ENCODE assay signal across 10 mouse cellular contexts in the genomic region with DNA sequence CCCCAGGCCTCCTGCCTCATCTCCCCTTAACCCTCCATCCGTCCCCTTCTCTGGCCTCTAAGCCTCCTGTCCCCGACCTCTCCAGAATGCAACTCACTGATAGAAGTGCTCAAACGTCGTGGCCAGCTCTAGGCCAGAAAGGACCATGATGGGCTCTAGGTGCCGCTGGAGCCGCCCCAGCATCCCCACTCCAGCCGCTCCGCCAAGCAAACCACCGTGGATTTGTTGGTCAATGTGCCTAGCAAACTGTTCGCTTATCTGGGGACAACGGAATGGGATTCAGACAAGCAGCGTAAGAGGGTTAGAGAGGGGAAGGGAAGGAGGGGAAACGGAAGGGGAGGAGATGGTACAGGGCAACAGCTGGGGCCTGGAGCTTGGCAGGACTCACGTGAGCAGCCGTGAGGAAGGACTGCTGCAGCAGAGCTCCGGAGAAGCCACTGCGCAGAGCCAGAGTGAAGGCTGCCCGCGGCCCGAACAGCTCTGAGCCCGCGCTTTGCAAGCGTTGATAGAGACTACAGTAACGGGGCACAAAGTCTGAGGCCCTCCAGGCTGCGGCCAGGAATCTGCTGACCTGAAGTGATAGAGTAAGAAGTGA. TPM values are rescaled to one million over a fixed set of nuclear protein-coding genes. Genes with fewer than 3 reads are reported as not detected.
DNase-seq lines count a peak whose midpoint lies in the region; ATAC-seq and TF ChIP-seq lines count a peak whose summit lies in the region.
"Had no signal": no experiment of that assay in that cellular context is flagged by ENCODE, and none has a peak within 500 bp of the region (broad histone marks: within the 10 kb centered on the region; RNA-seq: fewer than 3 reads in every experiment).

No protein-coding gene starts in this region.

- H3K4me1 ChIP-seq in kidney, embryonic 14.5 days (ENCODE audit: control insufficient read depth, insufficient read depth, low read length), result no peaks in the 10 kb centered on the region
- no peaks in the 10 kb centered on the region for H3K4me1 ChIP-seq in hindbrain, postnatal 0 days (ENCODE audit: insufficient read depth, low read length)
- H3K4me1 ChIP-seq in midbrain, embryonic 13.5 days (replicated peaks), result no peaks in the 10 kb centered on the region; the same call in 1 of the 2 replicates

- no peak overlapping the region for H3K27ac ChIP-seq in kidney, embryonic 14.5 days (ENCODE audit: low read depth, low read length)
- no peak overlapping the region for H3K27ac ChIP-seq in hindbrain, postnatal 0 days
- H3K27ac ChIP-seq in midbrain, embryonic 13.5 days, result no peak overlapping the region

- no peaks in the 10 kb centered on the region for H3K36me3 ChIP-seq in kidney, embryonic 14.5 days (ENCODE audit: control insufficient read depth, insufficient read depth, low read length)
- peaks cover 12% of the 10 kb centered on the region for H3K36me3 ChIP-seq in hindbrain, postnatal 0 days (ENCODE audit: insufficient read depth, low read length)
- H3K36me3 ChIP-seq in midbrain, embryonic 13.5 days, result peaks cover 21% of the 10 kb centered on the region

- no peak for TF ChIP-seq CTCF in hindbrain, postnatal 0 days (IDR thresholded peaks at IDR 0.05; ENCODE audit: low read depth)

- WGBS in kidney, embryonic 14.5 days, result 47% methylated on average over 25 of the region's 25 CpGs
- 49% methylated on average over 25 of the region's 25 CpGs for WGBS in hindbrain, postnatal 0 days
- 53% methylated on average over 25 of the region's 25 CpGs for WGBS in midbrain, embryonic 13.5 days

- H3K9ac ChIP-seq in kidney, embryonic 14.5 days (ENCODE audit: low read depth, low read length), result peak overlapping the region; percentile 18; the same call in 1 of the 2 replicates
- no peak overlapping the region for H3K9ac ChIP-seq in hindbrain, postnatal 0 days (replicated peaks; ENCODE audit: low read length)
- H3K9ac ChIP-seq in midbrain, embryonic 13.5 days (replicated peaks), result peak overlapping the region; percentile 36; the same call in 1 of the 2 replicates

- peak overlapping the region; percentile 15 for H3K4me2 ChIP-seq in kidney, embryonic 14.5 days (replicated peaks; ENCODE audit: low read depth, low read length)
- 0 out of 2 replicates have a peak overlapping the region, but pooled peaks have one; percentile 8 for H3K4me2 ChIP-seq in hindbrain, postnatal 0 days (ENCODE audit: low read depth, low read length)
- peak overlapping the region; percentile 11; the same call in 1 of the 2 replicates for H3K4me2 ChIP-seq in midbrain, embryonic 13.5 days (replicated peaks)

- 0 out of 2 replicates have a peak, but pooled peaks cover 5% of the 10 kb centered on the region for H3K27me3 ChIP-seq in kidney, embryonic 14.5 days (ENCODE audit: control insufficient read depth, insufficient read depth, low read length)
- H3K27me3 ChIP-seq in hindbrain, postnatal 0 days (ENCODE audit: insufficient read depth, low read length), result no peaks in the 10 kb centered on the region
- peaks cover 38% of the 10 kb centered on the region for H3K27me3 ChIP-seq in midbrain, embryonic 13.5 days

- no peak overlapping the region for H3K4me3 ChIP-seq in kidney, embryonic 14.5 days (ENCODE audit: low read length)
- H3K4me3 ChIP-seq in hindbrain, postnatal 0 days (ENCODE audit: low read length), result no peak overlapping the region
- H3K4me3 ChIP-seq in midbrain, embryonic 13.5 days (replicated peaks), result no peak overlapping the region

- H3K9me3 ChIP-seq in kidney, embryonic 14.5 days (ENCODE audit: control insufficient read depth, low read length), result no peaks in the 10 kb centered on the region
- H3K9me3 ChIP-seq in hindbrain, postnatal 0 days (ENCODE audit: low read length), result no peaks in the 10 kb centered on the region
- no peaks in the 10 kb centered on the region for H3K9me3 ChIP-seq in midbrain, embryonic 13.5 days

- intact Hi-C loops in left cerebral cortex, postnatal 36 days (cut with DNase I), result no loop called here

- DNase-seq in kidney, postnatal 25 days, result no peak
- DNase-seq in hindbrain, postnatal 0 days (ENCODE audit: low spot score), result no peak
- DNase-seq in left cerebral cortex, adult 11 months (ENCODE audit: low spot score), result no peak
- DNase-seq in ovary, postnatal 36 days (ENCODE audit: low spot score), result no peak
- no peak for DNase-seq in left cerebral cortex, postnatal 36 days (ENCODE audit: low spot score in 2 of 2)
- DNase-seq: cerebellum, postnatal 14 days; left cerebral cortex, postnatal 4 days had no signal

- ATAC-seq in kidney, embryonic 14.5 days (ENCODE audit: low FRiP score, low TSS enrichment), result 0 out of 2 replicates have a peak, but pooled peaks have one; percentile 34
- peak; percentile 79 for ATAC-seq in common myeloid progenitor, adult 5-6 weeks (replicated peaks; ENCODE audit: low read depth, poor library complexity, severe bottlenecking)
- peak; percentile 36; the same call in 1 of the 2 replicates for ATAC-seq in hindbrain, postnatal 0 days
- ATAC-seq in midbrain, embryonic 13.5 days, result no peak

RNA-seq across cellular contexts. Expression of gene Dnph1, which starts 24.0 kb away (rescaled TPM):
- 67.9 and 71.2 TPM in 2 replicates for polyA plus RNA-seq in kidney, embryonic 14.5 days (2014; fragmentation: Nextera tagmentation; extraction: Ambion mirVana)
- 13.3 and 14.5 TPM in 2 replicates for total RNA-seq in common myeloid progenitor, adult 5-6 weeks (2017)
- total RNA-seq in hindbrain, postnatal 0 days (2014; rRNA removed), result 8.9 and 9.9 TPM in 2 replicates
- 19.2 and 23.4 TPM in 2 replicates for polyA plus RNA-seq in hindbrain, postnatal 0 days (2015; fragmentation: Nextera tagmentation; extraction: Ambion mirVana)
- polyA plus RNA-seq in midbrain, embryonic 13.5 days (2015; fragmentation: Nextera tagmentation; extraction: Ambion mirVana), result 31.6 and 32.4 TPM in 2 replicates
- 1 to 10 TPM; 3.5 to 5.4 TPM for total RNA-seq in left cerebral cortex, postnatal 36 days (2021)

RNA-seq across cellular contexts. Expression of gene Cul9, which starts 25.7 kb away (rescaled TPM):
- polyA plus RNA-seq in kidney, embryonic 14.5 days (2014; fragmentation: Nextera tagmentation; extraction: Ambion mirVana), result 3.0 and 4.8 TPM in 2 replicates
- total RNA-seq in common myeloid progenitor, adult 5-6 weeks (2017), result 17.3 and 21.2 TPM in 2 replicates
- total RNA-seq in hindbrain, postnatal 0 days (2014; rRNA removed), result 55.3 and 58.2 TPM in 2 replicates
- polyA plus RNA-seq in hindbrain, postnatal 0 days (2015; fragmentation: Nextera tagmentation; extraction: Ambion mirVana), result 12.2 and 14.4 TPM in 2 replicates
- polyA plus RNA-seq in midbrain, embryonic 13.5 days (2015; fragmentation: Nextera tagmentation; extraction: Ambion mirVana), result 18.7 and 20.3 TPM in 2 replicates
- 10 to 100 TPM; 58.8 to 76.6 TPM for total RNA-seq in left cerebral cortex, postnatal 36 days (2021)

RNA-seq across cellular contexts. Expression of gene Ttbk1, which starts 33.0 kb away (rescaled TPM):
- polyA plus RNA-seq in kidney, embryonic 14.5 days (2014; fragmentation: Nextera tagmentation; extraction: Ambion mirVana), result 0.04 and 0.11 TPM in 2 replicates
- total RNA-seq in common myeloid progenitor, adult 5-6 weeks (2017), result not detected in 2 replicates
- 46.5 and 53.4 TPM in 2 replicates for total RNA-seq in hindbrain, postnatal 0 days (2014; rRNA removed)
- polyA plus RNA-seq in hindbrain, postnatal 0 days (2015; fragmentation: Nextera tagmentation; extraction: Ambion mirVana), result 6.3 and 6.5 TPM in 2 replicates
- 4.6 and 5.0 TPM in 2 replicates for polyA plus RNA-seq in midbrain, embryonic 13.5 days (2015; fragmentation: Nextera tagmentation; extraction: Ambion mirVana)
- total RNA-seq in left cerebral cortex, postnatal 36 days (2021), result 100 to 1,000 TPM; 126 to 139 TPM

RNA-seq across cellular contexts. Expression of gene Srf, which starts 35.5 kb away (rescaled TPM):
- 10.3 and 12.8 TPM in 2 replicates for polyA plus RNA-seq in kidney, embryonic 14.5 days (2014; fragmentation: Nextera tagmentation; extraction: Ambion mirVana)
- total RNA-seq in common myeloid progenitor, adult 5-6 weeks (2017), result 32.5 and 35.4 TPM in 2 replicates
- 67.0 and 67.3 TPM in 2 replicates for total RNA-seq in hindbrain, postnatal 0 days (2014; rRNA removed)
- 3.0 and 3.8 TPM in 2 replicates for polyA plus RNA-seq in hindbrain, postnatal 0 days (2015; fragmentation: Nextera tagmentation; extraction: Ambion mirVana)
- polyA plus RNA-seq in midbrain, embryonic 13.5 days (2015; fragmentation: Nextera tagmentation; extraction: Ambion mirVana), result 4.1 and 6.0 TPM in 2 replicates
- 10 to 100 TPM; 55.6 to 68.4 TPM for total RNA-seq in left cerebral cortex, postnatal 36 days (2021)

Comparison
In these comparisons a context has a peak if more than half of its experiments do, and no peak if none do; other contexts are left out.
1. RNA of gene Ttbk1, which starts 33.0 kb away (total RNA-seq): 126 to 139 TPM in left cerebral cortex, postnatal 36 days and 46.5 to 53.4 TPM in hindbrain, postnatal 0 days; not detected in common myeloid progenitor, adult 5-6 weeks; every median in the first group is over 10 times any median in the second.
2. Peak in every context shown above with its lines, with median percentiles within 50 percentile points of each other: H3K4me2 ChIP-seq.